Mouse (Mus musculus) thymus, postnatal 25 days (tissue): Measurements from ENCODE around the gene Higd2a.

Experiments used
- DNase-seq: peaks from one replicate; pipeline ENCODE4 v3.0.0; 2022

Gene Higd2a

DNA sequence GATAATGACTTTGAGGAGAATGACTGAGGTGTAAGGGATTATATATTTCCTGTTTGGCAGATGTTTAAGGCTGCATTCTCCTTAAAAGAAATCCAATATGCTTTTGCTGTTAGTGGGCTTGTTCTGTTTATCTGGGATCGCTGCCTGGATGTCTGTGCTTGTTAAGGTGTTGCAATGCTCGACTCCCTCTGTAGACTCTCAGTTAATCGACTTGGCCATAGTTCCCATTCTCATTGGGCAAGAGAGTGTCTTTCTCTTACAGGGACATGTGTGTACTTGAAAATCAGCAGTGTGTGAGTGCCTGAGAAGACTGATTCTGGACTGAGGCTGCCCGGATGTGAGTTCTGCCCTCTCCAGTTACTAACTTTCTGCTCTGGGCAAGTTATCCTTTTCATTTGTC, 39.1 kb downstream of the Higd2a start:
- no peak for DNase-seq

DNA sequence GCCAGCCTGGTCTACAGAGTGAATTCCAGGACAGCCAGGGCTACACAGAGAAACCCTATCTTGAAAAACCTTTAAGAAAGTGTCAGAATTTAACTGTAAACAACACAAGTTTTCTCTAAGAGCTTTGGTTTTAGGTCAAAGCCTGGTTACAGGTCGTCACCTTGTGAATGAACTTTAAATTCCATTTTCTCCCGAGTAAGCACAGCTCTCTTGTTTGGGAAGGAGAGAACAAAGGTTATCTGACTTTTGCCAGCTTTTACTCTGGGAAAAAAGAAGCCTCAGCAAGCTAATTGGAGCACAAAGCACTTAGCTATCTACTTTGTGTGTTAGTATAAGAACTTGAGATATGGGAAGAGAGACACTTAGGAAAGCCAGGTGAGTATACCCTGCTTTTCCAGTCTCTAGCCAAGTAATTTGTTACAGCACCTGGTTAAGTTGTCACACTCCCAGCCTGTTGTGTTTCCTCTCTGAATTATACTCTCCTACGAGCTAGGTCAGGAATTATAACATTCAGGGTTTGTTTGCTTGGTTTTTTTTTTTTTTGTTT, 42.8 kb downstream of the Higd2a start:
- DNase-seq, result no peak

DNA sequence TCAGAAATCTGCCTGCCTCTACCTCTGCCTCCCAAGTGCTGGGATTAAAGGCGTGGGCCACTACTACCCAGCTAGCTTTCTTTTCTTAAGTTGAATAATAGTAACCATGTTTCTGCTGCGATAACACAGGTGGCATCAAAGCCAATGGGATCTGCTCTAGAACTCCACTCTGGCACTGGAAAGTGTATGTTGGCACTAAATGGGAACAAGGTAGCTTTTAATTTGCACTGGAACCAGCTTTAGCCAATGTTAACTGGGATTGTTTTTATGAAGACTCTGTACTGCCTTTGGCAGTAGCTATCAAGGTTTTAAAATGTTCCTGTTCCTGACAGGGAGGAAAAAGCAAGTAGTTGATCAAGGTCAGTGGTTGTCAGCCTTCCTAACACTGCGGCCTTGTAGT, 45.0 kb downstream of the Higd2a start:
- DNase-seq, result no peak
